Comparison of ENCODE assay signal across 8 mouse cellular contexts in genomic region chr5:18087919-18088445, GRCm38 (mm10).
A peak's percentile ranks its signal among the peaks of the same experiment; 100 is the strongest.
DNase-seq lines count a peak whose midpoint lies in the region; ATAC-seq and TF ChIP-seq lines count a peak whose summit lies in the region.

No protein-coding gene starts in this region.

- no peak for DNase-seq in gastrocnemius, adult 2 months
- DNase-seq in gastrocnemius, postnatal 14 days: no peak
- DNase-seq in cerebellum, adult 18-20 months: peak; percentile 61 to 69
- peak; percentile 52 to 65 for DNase-seq in left cerebral cortex, postnatal 10 days (ENCODE audit: extremely low spot score in 1 of 2, low spot score in 2 of 2)
- peak; percentile 36 for DNase-seq in testis, postnatal 14 days (ENCODE audit: low spot score)

- H3K4me3 ChIP-seq in gastrocnemius, adult 2 months: no peak overlapping the region
- no peak overlapping the region for H3K4me3 ChIP-seq in intestine, embryonic 16.5 days (ENCODE audit: low read length)
- no peak overlapping the region for H3K4me3 ChIP-seq in midbrain, embryonic 15.5 days

- no peaks in the 10 kb centered on the region for H3K4me1 ChIP-seq in intestine, embryonic 16.5 days (ENCODE audit: control insufficient read depth, insufficient read depth, low read length)
- H3K4me1 ChIP-seq in midbrain, embryonic 15.5 days: no peaks in the 10 kb centered on the region

- H3K9ac ChIP-seq in intestine, embryonic 16.5 days (ENCODE audit: low read depth, low read length): no peak overlapping the region
- no peak overlapping the region for H3K9ac ChIP-seq in midbrain, embryonic 15.5 days

- WGBS in intestine, embryonic 16.5 days: 36% methylated on average over 8 of the region's 8 CpGs
- WGBS in midbrain, embryonic 15.5 days: 42% methylated on average over 8 of the region's 8 CpGs

- peak; percentile 56 for TF ChIP-seq CTCF in gastrocnemius, adult 2 months (IDR thresholded peaks at IDR 0.05)

- H3K27me3 ChIP-seq in intestine, embryonic 16.5 days (replicated peaks; ENCODE audit: control insufficient read depth, insufficient read depth, low read length): no peaks in the 10 kb centered on the region
- no peaks in the 10 kb centered on the region for H3K27me3 ChIP-seq in midbrain, embryonic 15.5 days (replicated peaks)

- no peaks in the 10 kb centered on the region for H3K36me3 ChIP-seq in intestine, embryonic 16.5 days (ENCODE audit: control insufficient read depth, insufficient read depth, low read length)
- no peaks in the 10 kb centered on the region for H3K36me3 ChIP-seq in midbrain, embryonic 15.5 days (replicated peaks)

- no peak overlapping the region for H3K27ac ChIP-seq in gastrocnemius, adult 2 months
- H3K27ac ChIP-seq in intestine, embryonic 16.5 days (ENCODE audit: low read length): no peak overlapping the region
- no peak overlapping the region for H3K27ac ChIP-seq in midbrain, embryonic 15.5 days

- peak; percentile 86 for ATAC-seq in frontal cortex, adult (ENCODE audit: low TSS enrichment)
- ATAC-seq in intestine, embryonic 16.5 days: peak; percentile 70
- ATAC-seq in midbrain, embryonic 15.5 days (replicated peaks): peak; percentile 93

- intact Hi-C loops in gastrocnemius, adult 2 months (cut with DNase I): loop anchor here (5.0 kb wide), 1 partner anchor 359 kb away; no protein-coding TSS in a partner anchor
- intact Hi-C loops in gastrocnemius, postnatal 14 days (cut with DNase I; ENCODE audit: low total_unique reads): loop anchor here (5.0 kb wide), 1 partner anchor 354 kb away; no protein-coding TSS in a partner anchor
- intact Hi-C loops in left cerebral cortex, postnatal 10 days (cut with DNase I): loop anchor here (2.0 to 10.0 kb wide), 2 partner anchors 277 to 359 kb away; partner anchors contain the start of gene Gnai1

- no peaks in the 10 kb centered on the region for H3K9me3 ChIP-seq in intestine, embryonic 16.5 days (ENCODE audit: control insufficient read depth, low read length)
- no peaks in the 10 kb centered on the region for H3K9me3 ChIP-seq in midbrain, embryonic 15.5 days

- no peak overlapping the region for H3K4me2 ChIP-seq in intestine, embryonic 16.5 days (ENCODE audit: low read depth, low read length)
- H3K4me2 ChIP-seq in midbrain, embryonic 15.5 days: no peak overlapping the region

Comparison
In these comparisons a context has a peak if more than half of its experiments do, and no peak if none do; other contexts are left out.
1. DNase-seq: peak in cerebellum, adult 18-20 months (2 of 2), left cerebral cortex, postnatal 10 days (2 of 2) and testis, postnatal 14 days (single experiment); none in gastrocnemius, adult 2 months (single experiment) and gastrocnemius, postnatal 14 days (single experiment).
2. Peak in every context shown above with its lines, with median percentiles within 50 percentile points of each other: ATAC-seq.